Mouse (Mus musculus) heart, adult 2 months (tissue): ENCODE results near the gene Tubb1.

Experiments
- EP300 ChIP-seq: fragments of 200-500 bp; IDR thresholded peaks from 2 replicates; pipeline ENCODE4 v1.6.1; 2011; ENCODE audit warnings: low read depth, low read length, control low read depth; ENCODE audit not compliant: insufficient read depth
- POLR2A ChIP-seq: fragments of 200-500 bp; IDR thresholded peaks from 2 replicates; pipeline ENCODE4 v1.6.1; 2011; ENCODE audit warnings: mild to moderate bottlenecking, low read depth, low read length, control low read depth; ENCODE audit not compliant: insufficient read depth

- TF ChIP-seq EP300 (no peak), POLR2A (no peak)
Observed at GRCm38 (mm10) chr2:174415001-174415730, 35.3 kb upstream of the Tubb1 start.
